Mouse (Mus musculus) spleen, postnatal 36 days (tissue): ENCODE data around the gene Ptchd4.

Source experiments
- DNase-seq, 2 experiments: peaks; one replicate each; pipeline ENCODE4 v3.0.0; 2022; ENCODE audit warnings: low spot score in 2 of 2, mixed read lengths in 1 of 2

The Ptchd4 gene

DNA sequence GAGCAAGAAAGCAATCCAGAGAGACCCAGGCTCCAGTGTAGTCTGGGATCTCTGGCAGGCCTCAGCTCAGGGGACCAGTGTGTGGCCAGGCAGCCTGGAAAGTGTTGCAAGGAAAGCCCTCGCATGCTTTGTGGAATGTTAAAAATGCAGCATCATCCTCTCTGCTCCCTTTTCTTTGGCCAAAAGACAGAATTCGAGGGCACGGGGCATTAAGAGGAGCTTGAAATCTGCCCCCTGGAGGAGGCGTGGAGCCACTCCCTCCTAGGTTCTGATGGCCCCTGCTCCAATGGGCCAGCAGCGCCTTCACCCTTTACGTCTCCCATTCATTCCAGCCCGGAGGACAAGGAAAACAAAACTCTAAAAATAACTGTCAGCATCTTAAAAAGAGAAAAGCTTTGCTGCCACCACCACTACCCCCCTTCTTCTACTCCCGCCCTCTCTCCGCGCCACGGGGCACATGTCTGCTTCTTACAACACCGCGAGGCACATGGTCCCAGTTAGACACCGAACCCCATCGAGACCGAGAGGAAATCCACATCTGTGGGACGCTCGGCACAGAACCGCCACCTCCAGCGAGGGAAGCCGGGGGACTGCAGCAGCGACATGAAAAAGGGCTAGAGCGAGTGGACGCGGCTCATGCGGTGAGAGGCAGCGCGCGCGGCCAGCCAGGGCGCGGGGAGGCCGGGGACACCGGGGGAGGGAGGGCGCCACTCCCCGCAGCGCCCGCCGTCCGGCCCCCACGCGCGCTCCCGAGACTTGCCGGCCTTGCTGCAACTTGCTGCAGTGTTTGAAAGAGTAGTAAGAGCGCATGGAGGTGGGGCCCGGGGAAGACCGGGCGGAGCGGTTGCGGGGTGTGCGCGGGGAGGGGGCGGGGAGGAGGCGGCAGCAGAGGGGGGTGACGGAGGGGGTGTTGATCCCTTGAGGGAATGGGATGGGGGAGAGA, at the start of gene Ptchd4:
TSS of gene Ptchd4 (plus strand) at position 279 of the 943 bp plus-strand sequence.
- DNase-seq: no peak

GRCm38 (mm10) chr17:42276861-42277260, 38.9 kb upstream of the Ptchd4 start:
- no peak for DNase-seq

DNA sequence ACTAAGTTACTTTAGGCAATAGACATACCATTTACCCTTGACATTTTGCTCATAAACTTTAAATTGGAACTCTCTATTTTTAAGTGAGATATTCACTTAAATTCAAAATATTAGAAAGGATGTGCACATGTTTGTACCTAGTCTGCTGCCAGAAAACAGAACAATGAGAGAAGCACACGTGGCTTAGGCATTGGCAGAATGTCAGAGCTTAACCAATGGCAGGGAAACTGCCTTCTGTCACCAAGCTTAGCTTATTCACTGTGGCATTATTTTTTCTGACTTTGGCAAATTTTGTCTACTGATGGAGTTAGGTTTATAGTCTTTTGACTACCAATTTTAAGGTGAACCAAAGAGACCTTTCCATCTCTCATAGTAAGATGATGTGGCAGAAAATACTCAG, 31.4 kb upstream of the Ptchd4 start:
- DNase-seq: no peak

DNA sequence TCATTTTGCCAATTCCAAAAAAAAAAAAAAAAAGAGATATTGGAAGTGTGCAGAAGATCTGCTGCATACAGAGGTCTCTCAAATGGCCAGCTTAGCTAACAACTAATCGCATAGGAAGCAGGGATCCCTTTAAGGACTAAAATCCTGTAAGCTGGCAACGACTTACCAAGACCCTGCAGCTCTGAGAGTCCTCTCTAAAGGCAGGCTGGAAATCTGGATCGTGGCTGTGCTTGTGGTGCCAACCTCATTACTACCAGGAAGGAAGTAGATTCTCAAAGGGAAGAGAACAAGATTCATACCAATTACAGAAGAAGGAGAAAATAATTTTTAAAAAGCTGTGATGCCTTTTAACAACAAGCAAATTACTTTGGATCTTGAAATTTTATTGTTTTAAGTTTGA, 29.5 kb upstream of the Ptchd4 start:
- no peak for DNase-seq

GRCm38 (mm10) chr17:42290341-42290740, 25.4 kb upstream of the Ptchd4 start:
- no peak for DNase-seq

- DNase-seq: no peak
These were observed 24.0 kb upstream of the Ptchd4 start for GRCm38 (mm10) chr17:42291793-42292192.

- no peak for DNase-seq
These were observed 17.8 kb upstream of the Ptchd4 start for GRCm38 (mm10) chr17:42297986-42298385.

- no peak for DNase-seq
These were observed 16.1 kb upstream of the Ptchd4 start for GRCm38 (mm10) chr17:42299681-42300080.

GRCm38 (mm10) chr17:42303062-42303577, 12.6 kb upstream of the Ptchd4 start:
- DNase-seq: no peak

- no peak for DNase-seq
These were observed 11.5 kb upstream of the Ptchd4 start for GRCm38 (mm10) chr17:42304262-42304661.

DNA sequence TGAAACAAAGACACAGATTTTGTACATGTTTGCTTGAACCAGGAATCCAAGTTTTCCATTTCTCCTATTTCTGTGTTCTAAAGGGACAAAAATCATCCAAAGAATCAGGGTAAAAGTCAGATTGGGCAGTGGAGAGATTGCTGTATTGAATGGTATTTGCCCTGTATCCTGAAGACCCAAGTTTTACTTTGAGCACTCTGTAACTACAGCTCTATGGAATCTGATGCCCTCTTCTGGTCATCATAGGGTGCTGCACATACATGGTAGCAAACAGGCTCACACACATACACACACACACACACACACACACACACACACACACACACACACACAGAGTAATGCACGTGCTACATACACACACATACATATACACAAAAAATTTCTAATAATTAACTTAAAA, 8.7 kb upstream of the Ptchd4 start:
- no peak for DNase-seq

GRCm38 (mm10) chr17:42310136-42310535, 5.6 kb upstream of the Ptchd4 start:
- DNase-seq: no peak

DNA sequence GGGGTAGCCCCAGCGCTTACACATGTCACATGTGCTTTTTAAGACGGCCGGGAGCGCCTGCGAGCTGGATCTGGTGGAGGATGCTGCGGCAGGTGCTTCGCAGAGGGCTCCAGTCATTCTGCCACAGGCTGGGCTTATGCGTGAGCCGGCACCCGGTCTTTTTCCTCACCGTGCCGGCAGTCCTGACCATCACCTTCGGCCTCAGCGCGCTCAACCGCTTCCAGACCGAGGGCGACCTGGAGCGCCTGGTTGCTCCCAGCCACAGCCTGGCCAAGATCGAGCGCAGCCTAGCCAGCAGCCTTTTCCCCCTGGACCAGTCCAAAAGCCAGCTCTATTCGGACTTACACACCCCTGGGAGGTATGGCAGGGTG, 850 bp downstream of the Ptchd4 start:
- no peak for DNase-seq

GRCm38 (mm10) chr17:42335787-42336186, 20.0 kb downstream of the Ptchd4 start:
- no peak for DNase-seq

GRCm38 (mm10) chr17:42336571-42336970, 20.8 kb downstream of the Ptchd4 start:
- DNase-seq: no peak

GRCm38 (mm10) chr17:42346027-42346426, 30.3 kb downstream of the Ptchd4 start:
- no peak for DNase-seq

- no peak for DNase-seq
These were observed 42.7 kb downstream of the Ptchd4 start for GRCm38 (mm10) chr17:42358481-42358880.

- no peak for DNase-seq
These were observed 47.5 kb downstream of the Ptchd4 start for GRCm38 (mm10) chr17:42363085-42363710.

DNA sequence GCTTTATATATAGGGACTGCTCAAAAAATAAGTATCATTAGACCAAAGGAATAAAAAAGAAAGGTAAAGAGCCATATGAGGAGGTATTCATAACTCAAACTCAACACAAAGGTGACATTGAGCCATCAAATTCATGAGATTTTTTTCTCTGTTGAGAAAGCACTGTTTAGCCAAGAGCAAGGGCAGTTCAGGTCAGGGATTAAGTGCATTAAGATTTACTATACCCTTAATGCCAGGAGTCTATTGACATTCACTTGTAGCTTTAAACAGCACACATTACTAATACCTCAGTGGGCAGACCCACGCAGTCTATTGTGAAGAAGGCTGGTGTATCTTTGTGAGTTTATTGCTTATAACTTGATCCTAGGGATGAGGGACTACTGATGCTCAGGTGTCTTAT, 49.0 kb downstream of the Ptchd4 start:
- DNase-seq: no peak

DNA sequence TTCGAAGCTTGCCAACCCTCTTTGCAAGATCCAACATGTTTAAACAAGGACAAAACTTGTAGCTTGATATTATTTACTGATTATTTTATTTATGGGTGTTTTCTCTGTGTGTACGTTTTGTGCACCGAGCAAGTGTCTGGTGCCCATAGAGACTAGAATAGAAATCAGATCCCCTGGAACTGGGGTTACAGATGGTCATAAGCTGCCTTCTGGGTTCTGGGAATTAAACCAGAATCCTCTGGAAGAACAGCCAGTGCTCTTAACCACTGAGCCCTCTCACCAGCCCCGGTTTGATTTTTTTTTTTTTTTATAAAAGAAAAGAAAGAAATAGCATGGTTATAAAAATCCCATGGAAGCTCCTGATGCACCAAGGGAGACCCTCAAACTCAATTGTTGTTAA, 59.1 kb downstream of the Ptchd4 start:
- no peak for DNase-seq

- no peak for DNase-seq
These were observed 77.3 kb downstream of the Ptchd4 start for GRCm38 (mm10) chr17:42393086-42393485.

DNA sequence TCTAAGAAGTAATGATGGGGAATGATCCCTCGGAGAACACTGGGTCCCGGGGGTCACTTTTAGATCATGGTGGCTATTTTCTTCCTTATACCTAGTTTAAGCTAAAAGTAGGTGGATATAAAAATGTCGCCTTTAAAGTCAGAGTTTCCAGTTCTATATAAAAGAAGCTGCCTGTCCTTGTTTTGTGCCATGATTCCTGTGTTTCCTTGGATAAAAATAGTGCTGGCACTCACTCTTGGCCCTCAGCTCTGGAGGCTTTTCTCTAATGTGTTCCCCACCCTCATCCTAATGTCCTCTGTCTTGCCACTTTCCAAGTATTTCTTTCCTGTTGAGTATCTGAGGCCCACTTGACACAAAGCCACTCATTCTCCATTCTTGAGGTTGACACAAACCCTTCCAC, 79.6 kb downstream of the Ptchd4 start:
- DNase-seq: no peak

GRCm38 (mm10) chr17:42418449-42418848, 102.7 kb downstream of the Ptchd4 start:
- DNase-seq: no peak
